Mouse (Mus musculus): ENCODE measurements around the gene Padi6. TPM values are rescaled to one million over a fixed set of nuclear protein-coding genes. Genes with fewer than 3 reads are reported as not detected.

Gene Padi6
- polyA plus RNA-seq, 1 experiment from 2014 or later: 0.06 TPM

- WGBS: under 1% methylated on average over 34 of the region's 68 CpGs
Observed at GRCm38 (mm10) chr4:140702611-140703327, 39.7 kb downstream of the Padi6 start.

GRCm38 (mm10) chr4:140701716-140702561 lies 40.5 kb downstream of the Padi6 start:
- H3K9me3 ChIP-seq: no peaks in the 10 kb centered on the region
- H3K9ac ChIP-seq (replicated peaks): peak overlapping the region; percentile 78
- under 1% methylated on average over 53 of the region's 107 CpGs for WGBS
- H3K4me2 ChIP-seq (replicated peaks): peak overlapping the region; percentile 89
- peaks cover 3% of the 10 kb centered on the region; the same call in 1 of the 2 replicates for H3K36me3 ChIP-seq
- ATAC-seq (replicated peaks): peak; percentile 12; the same call in 1 of the 2 replicates
- peak overlapping the region; percentile 69 for H3K4me3 ChIP-seq
- peaks cover 16% of the 10 kb centered on the region for H3K27me3 ChIP-seq
- peak overlapping the region; percentile 90 for H3K27ac ChIP-seq (replicated peaks)
- H3K4me1 ChIP-seq: peaks cover 48% of the 10 kb centered on the region

More at GRCm38 (mm10) chr4:140702611-140703327, 39.7 kb downstream of the Padi6 start:
- Histone ChIP-seq H3K4me3 (peak overlapping the region; percentile 69), H3K27me3 (peaks cover 16% of the 10 kb centered on the region), H3K27ac (replicated peaks) (peak overlapping the region; percentile 90), H3K9ac (replicated peaks) (peak overlapping the region; percentile 78), H3K4me2 (replicated peaks) (peak overlapping the region; percentile 89), H3K4me1 (peaks cover 56% of the 10 kb centered on the region), H3K9me3 (no peaks in the 10 kb centered on the region), H3K36me3 (peaks cover 3% of the 10 kb centered on the region; the same call in 1 of the 2 replicates)
- peak; percentile 74 for ATAC-seq (replicated peaks)

GRCm38 (mm10) chr4:140701049-140701715 lies 41.3 kb downstream of the Padi6 start:
- Histone ChIP-seq H3K4me1 (peaks cover 48% of the 10 kb centered on the region), H3K36me3 (peaks cover under 1% of the 10 kb centered on the region; the same call in 1 of the 2 replicates), H3K27me3 (peaks cover 16% of the 10 kb centered on the region), H3K9ac (replicated peaks) (peak overlapping the region; percentile 78), H3K4me2 (replicated peaks) (peak overlapping the region; percentile 89), H3K27ac (replicated peaks) (peak overlapping the region; percentile 90), H3K9me3 (no peaks in the 10 kb centered on the region), H3K4me3 (peak overlapping the region; percentile 69)
- peak; percentile 74 for ATAC-seq (replicated peaks)
- under 1% methylated on average over 59 of the region's 61 CpGs for WGBS

- H3K4me3 ChIP-seq: peak within 1 kb of the TSS; percentile 69
- H3K27ac ChIP-seq (replicated peaks): peak within 1 kb of the TSS; percentile 90
- ATAC-seq (replicated peaks): no peak
- H3K27me3 ChIP-seq: peaks cover 16% of the 10 kb centered on the region
- no peaks in the 10 kb centered on the region for H3K9me3 ChIP-seq
- H3K9ac ChIP-seq (replicated peaks): peak within 1 kb of the TSS; percentile 78
- 7% methylated on average over 20 of the region's 20 CpGs for WGBS
- peaks cover 45% of the 10 kb centered on the region for H3K4me1 ChIP-seq
- H3K4me2 ChIP-seq (replicated peaks): peak within 1 kb of the TSS; percentile 89
- H3K36me3 ChIP-seq: no peaks in the 10 kb centered on the region
Observed at GRCm38 (mm10) chr4:140700269-140701018, 42.0 kb downstream of the Padi6 start, which contains the start of gene Rcc2. Gene Rcc2 (plus strand): TSS chr4:140700541.

GRCm38 (mm10) chr4:140699441-140700127 lies 42.9 kb downstream of the Padi6 start:
- 4% methylated on average over 29 of the region's 29 CpGs for WGBS

GRCm38 (mm10) chr4:140695675-140696585 lies 46.5 kb downstream of the Padi6 start:
- Histone ChIP-seq H3K9me3 (no peaks in the 10 kb centered on the region), H3K27ac (replicated peaks) (no peak overlapping the region), H3K36me3 (no peaks in the 10 kb centered on the region), H3K9ac (replicated peaks) (no peak overlapping the region), H3K4me1 (peaks cover 16% of the 10 kb centered on the region), H3K4me2 (replicated peaks) (no peak overlapping the region), H3K4me3 (no peak overlapping the region), H3K27me3 (peaks cover 15% of the 10 kb centered on the region)
- WGBS: 84% methylated on average over 14 of the region's 14 CpGs
- ATAC-seq (replicated peaks): no peak

More at GRCm38 (mm10) chr4:140699441-140700127, 42.9 kb downstream of the Padi6 start:
- Histone ChIP-seq H3K27me3 (peaks cover 16% of the 10 kb centered on the region), H3K4me1 (peaks cover 37% of the 10 kb centered on the region), H3K9me3 (no peaks in the 10 kb centered on the region), H3K27ac (replicated peaks) (no peak overlapping the region), H3K4me3 (peak overlapping the region; percentile 26), H3K9ac (replicated peaks) (peak overlapping the region; percentile 19; the same call in 1 of the 2 replicates), H3K4me2 (replicated peaks) (peak overlapping the region; percentile 46), H3K36me3 (no peaks in the 10 kb centered on the region)
- no peak for ATAC-seq (replicated peaks)

- Histone ChIP-seq H3K36me3 (no peaks in the 10 kb centered on the region), H3K4me1 (peaks cover 9% of the 10 kb centered on the region), H3K27ac (replicated peaks) (no peak overlapping the region), H3K9me3 (no peaks in the 10 kb centered on the region), H3K4me2 (replicated peaks) (no peak overlapping the region), H3K4me3 (no peak overlapping the region), H3K9ac (replicated peaks) (no peak overlapping the region), H3K27me3 (peaks cover 13% of the 10 kb centered on the region)
- 62% methylated on average over 7 of the region's 7 CpGs for WGBS
- no peak for ATAC-seq (replicated peaks)
Observed at GRCm38 (mm10) chr4:140695146-140695545, 47.3 kb downstream of the Padi6 start.

GRCm38 (mm10) chr4:140694551-140695060 lies 47.8 kb downstream of the Padi6 start:
- no peak for ATAC-seq (replicated peaks)
- WGBS: 16% methylated on average over 1 of the region's 1 CpGs
- no peak overlapping the region for H3K4me2 ChIP-seq (replicated peaks)
- peaks cover 3% of the 10 kb centered on the region; the same call in 1 of the 2 replicates for H3K4me1 ChIP-seq
- H3K9ac ChIP-seq (replicated peaks): no peak overlapping the region
- H3K27ac ChIP-seq (replicated peaks): no peak overlapping the region
- H3K36me3 ChIP-seq: no peaks in the 10 kb centered on the region
- H3K27me3 ChIP-seq: peaks cover 13% of the 10 kb centered on the region
- no peak overlapping the region for H3K4me3 ChIP-seq
- H3K9me3 ChIP-seq: no peaks in the 10 kb centered on the region

- no peak overlapping the region for H3K9ac ChIP-seq (replicated peaks)
- peaks cover 2% of the 10 kb centered on the region for H3K27me3 ChIP-seq
- no peaks in the 10 kb centered on the region for H3K36me3 ChIP-seq
- H3K4me1 ChIP-seq: no peaks in the 10 kb centered on the region
- WGBS: 91% methylated on average over 4 of the region's 4 CpGs
- H3K9me3 ChIP-seq: no peaks in the 10 kb centered on the region
- H3K27ac ChIP-seq (replicated peaks): no peak overlapping the region
- no peak overlapping the region for H3K4me3 ChIP-seq
- ATAC-seq (replicated peaks): no peak
- no peak overlapping the region for H3K4me2 ChIP-seq (replicated peaks)
Observed at GRCm38 (mm10) chr4:140693513-140693912, 48.9 kb downstream of the Padi6 start.

GRCm38 (mm10) chr4:140691481-140691880 lies 51.0 kb downstream of the Padi6 start:
- no peak overlapping the region for H3K27ac ChIP-seq (replicated peaks)
- H3K36me3 ChIP-seq: no peaks in the 10 kb centered on the region
- no peaks in the 10 kb centered on the region for H3K27me3 ChIP-seq
- H3K9me3 ChIP-seq: no peaks in the 10 kb centered on the region
- WGBS: 80% methylated on average over 7 of the region's 7 CpGs
- ATAC-seq (replicated peaks): no peak
- H3K9ac ChIP-seq (replicated peaks): no peak overlapping the region
- H3K4me1 ChIP-seq: no peaks in the 10 kb centered on the region
- H3K4me3 ChIP-seq: no peak overlapping the region
- H3K4me2 ChIP-seq (replicated peaks): no peak overlapping the region

Data from forebrain, embryonic 15.5 days (tissue).